Mouse (Mus musculus) 3T3-L1 (cell line): ENCODE results near the gene Krt28.
A peak's percentile ranks its signal among the peaks of the same experiment; 100 is the strongest.

ENCODE experiments used
- DNase-seq: peaks from one replicate; pipeline ENCODE4 v3.0.0-alpha.2; 2015; ENCODE audit warnings: low read depth, low spot score

Gene Krt28

GRCm38 (mm10) chr11:99374803-99375202 is at the start of gene Krt28:
Krt28 (minus strand) TSS chr11:99374903.
- no peak for DNase-seq

DNA sequence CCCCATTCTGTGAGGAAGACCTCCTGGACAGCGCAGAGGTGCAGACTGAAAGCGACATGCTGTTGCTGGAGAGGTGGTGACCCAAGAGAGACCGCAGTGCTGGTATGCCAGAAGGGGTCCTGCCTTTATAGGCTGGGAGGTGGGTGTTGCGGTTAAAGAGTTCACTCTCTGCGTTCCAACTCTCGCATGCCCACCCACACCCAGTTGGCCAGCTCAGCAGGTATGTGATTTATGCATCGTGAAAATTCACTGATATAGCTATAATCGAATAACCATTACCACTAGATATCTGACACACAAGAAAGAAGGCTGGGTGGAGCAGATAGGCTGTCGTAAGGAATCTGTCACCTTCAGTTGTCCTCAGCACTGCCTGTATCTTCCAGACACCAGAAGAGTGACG is 47.5 kb upstream of the Krt28 start, which contains the start of gene Krt12:
Krt12 (minus strand) TSS at position 101 of the 400 bp plus-strand sequence.
- DNase-seq, result no peak

DNA sequence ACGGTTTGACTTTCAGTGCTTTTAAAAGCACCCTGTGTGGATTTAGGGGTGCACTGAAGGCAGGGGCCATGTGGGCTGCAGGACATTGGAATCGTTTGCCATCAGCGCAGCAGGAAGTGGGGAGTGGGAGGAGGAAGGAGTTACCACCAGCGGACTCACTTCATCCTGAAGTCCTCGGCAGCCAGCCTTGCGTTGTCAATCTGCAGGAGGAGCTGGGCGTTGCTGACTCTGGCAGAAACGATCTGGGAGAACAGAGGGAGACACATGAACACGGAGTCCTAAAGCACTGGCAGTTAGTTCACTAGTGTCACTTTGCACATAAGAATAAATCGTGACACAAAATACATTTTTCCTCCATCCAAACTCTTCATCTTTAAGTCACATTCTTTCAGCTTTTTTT is 45.9 kb upstream of the Krt28 start:
- DNase-seq, result no peak

DNA sequence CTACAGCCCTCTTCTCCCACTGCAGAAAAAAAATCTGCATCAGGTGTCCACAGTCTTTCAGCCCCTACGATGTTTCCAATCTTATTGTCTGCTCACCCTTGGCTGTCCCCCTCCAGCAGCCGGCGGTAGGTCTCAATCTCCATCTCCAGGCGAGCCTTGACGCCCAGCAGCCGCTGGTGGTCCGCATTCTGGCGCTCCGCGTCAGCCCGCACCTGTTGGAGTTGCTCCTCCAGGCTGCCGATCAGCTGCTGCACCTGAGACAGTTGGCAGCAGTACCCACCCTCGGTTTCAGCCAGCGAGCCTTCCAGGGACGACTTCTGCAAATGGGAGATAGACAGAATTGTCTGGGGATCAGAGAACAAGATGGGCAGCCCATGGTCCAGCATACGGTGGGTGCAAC is 43.1 kb upstream of the Krt28 start:
- DNase-seq, result no peak

- DNase-seq, result no peak
Observed at GRCm38 (mm10) chr11:99416902-99417301, 42.2 kb upstream of the Krt28 start.

- DNase-seq, result no peak
Observed at GRCm38 (mm10) chr11:99414463-99415147, 39.9 kb upstream of the Krt28 start.

GRCm38 (mm10) chr11:99413247-99413646 is 38.5 kb upstream of the Krt28 start:
- peak; percentile 74 for DNase-seq

DNA sequence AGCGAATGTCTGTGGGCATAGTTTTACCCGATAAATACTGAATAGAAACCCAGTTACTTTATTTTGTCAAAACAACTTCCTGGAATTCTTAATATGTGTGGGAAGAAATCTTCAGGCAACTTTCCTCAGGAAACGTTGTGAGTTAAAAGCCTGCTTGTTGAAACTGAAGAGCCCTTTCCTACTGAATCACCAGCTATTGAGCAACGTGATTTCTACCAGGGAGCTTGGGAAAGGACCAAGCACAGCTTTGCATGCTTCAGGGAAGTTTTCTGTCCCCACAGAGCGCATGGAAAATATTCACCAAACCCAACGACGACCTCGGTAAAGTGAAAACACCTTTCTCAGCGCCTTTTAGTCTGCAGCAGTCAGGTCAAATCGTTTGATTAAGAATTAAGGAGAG is 31.5 kb upstream of the Krt28 start:
- DNase-seq, result no peak

- DNase-seq, result no peak
Observed at GRCm38 (mm10) chr11:99399956-99400549, 25.4 kb upstream of the Krt28 start.

- no peak for DNase-seq
Observed at GRCm38 (mm10) chr11:99398832-99399231, 24.1 kb upstream of the Krt28 start.

GRCm38 (mm10) chr11:99398084-99398483 is 23.4 kb upstream of the Krt28 start:
- no peak for DNase-seq

- no peak for DNase-seq
Observed at GRCm38 (mm10) chr11:99396661-99397060, 22.0 kb upstream of the Krt28 start.

- no peak for DNase-seq
Observed at GRCm38 (mm10) chr11:99396034-99396433, 21.3 kb upstream of the Krt28 start.

DNA sequence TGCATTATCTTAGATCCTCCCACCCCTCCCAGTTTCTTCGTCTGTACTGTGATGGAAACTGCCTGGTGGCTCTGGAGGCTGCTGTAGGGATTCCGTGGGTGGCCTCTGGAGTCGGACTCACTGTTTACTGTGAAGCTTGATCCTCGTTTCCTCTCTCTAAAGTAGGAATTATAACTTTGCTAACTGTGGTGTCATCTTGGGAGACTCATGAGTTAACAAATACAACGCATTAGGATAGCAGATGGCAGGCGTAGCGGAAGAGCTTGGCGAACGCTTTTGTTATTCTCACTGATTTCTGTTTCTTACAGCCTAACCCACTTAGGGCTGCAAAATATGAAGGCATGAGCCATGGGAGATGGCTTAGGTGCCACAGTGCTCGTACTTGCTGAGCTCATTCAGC is 17.8 kb upstream of the Krt28 start:
- no peak for DNase-seq

DNA sequence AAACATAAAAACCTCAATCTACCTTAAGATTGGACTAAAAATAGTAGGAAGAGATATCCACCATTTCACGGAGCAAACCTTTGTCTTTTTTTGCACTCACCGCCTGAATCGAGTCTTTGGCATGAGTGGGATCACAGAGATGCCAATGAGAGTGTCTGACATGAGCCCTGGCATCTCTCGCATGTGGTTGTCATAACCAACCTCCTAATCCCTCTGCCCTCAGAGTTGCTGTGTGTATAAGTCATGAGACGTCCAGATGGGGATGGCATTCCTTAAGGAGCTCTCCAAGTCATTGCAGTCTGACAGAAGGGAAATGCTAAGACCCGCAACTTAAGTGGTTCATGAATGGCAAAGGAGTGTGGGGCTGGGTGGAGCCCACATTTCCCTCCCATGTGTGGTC is 16.7 kb upstream of the Krt28 start:
- DNase-seq, result no peak

DNA sequence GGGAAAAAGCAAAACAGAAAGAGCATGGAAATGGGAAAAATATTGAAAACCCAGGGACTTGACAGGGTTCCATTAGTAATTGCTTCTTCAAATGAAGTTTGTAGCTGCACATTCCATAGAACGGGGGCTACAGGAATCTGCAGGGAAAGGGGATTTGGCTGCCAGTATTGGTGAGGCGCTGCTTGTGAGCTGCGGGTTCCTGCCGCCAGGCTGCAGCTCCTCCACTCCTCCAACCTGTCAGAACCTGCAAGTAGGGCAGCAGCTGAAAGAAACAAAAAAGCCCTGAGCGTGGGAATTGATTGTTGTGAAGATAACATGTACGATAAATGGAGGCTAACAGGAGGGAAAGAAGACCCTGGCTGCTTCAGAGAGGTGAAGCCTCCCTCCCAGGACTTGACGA is 16.2 kb upstream of the Krt28 start:
- DNase-seq, result no peak

GRCm38 (mm10) chr11:99389264-99389663 is 14.6 kb upstream of the Krt28 start, which contains the start of gene Krt10:
Krt10 (minus strand) TSS chr11:99389364.
- DNase-seq, result no peak

GRCm38 (mm10) chr11:99388661-99389060 is 14.0 kb upstream of the Krt28 start:
- DNase-seq, result no peak

DNA sequence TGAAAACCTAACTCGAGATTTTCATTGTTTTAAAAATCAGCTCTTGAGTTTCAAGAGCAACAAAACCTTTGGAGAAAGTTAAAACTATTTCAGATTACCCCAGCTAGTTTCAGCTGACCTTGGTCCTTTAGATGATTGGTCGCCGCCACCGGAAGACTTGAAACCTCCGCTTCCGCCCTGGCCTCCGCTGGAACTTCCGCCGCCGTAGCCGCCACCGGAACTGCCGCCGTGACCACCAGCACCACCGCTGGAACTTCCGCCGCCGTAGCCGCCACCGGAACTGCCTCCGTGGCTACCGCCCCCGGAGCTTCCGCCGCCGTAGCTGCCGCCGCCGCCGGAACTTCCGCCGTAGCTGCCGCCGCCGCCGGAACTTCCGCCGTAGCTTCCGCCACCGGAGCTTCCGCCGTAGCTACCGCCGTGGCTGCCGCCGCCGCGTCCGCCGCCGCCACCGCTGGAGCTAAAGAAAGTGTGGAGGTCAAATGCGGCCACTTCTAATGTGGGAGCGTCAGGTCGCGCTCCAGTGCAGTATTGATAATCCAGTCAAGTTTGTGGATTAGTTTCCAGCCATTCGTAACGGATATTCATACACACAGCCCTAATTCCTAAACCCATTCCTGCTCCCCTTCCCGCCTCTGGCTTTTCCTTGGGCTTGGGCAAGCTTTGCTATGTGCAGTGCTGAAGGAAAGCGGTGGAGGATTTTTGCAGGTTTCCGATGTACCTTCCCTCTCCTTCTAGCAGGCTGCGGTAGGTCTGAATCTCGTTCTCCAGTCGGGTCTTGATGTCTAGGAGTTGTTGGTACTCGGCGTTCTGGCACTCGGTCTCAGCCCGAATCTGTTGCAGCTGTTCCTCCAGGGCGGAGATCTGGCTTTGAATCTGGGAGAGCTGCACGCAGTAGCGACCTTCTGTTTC is 11.4 kb upstream of the Krt28 start:
- peak; percentile 87 for DNase-seq

DNA sequence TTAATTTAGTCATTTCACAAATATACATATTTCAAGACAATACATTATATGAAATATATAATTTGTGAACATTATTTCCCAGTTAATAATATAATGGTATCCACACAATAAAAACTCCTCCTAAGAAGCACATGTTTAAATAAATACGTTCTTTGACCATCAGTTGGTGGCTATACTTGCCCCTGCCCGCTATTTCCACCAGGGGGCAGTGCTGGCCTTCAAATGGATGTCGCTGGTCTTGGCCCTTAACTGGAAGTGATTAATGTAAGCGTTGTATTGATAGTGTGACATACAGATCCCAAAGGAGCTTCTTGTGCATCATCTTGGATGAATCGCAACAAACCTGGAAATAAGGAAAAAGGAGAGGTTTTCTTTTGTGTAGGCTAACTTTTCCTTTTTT is 4.9 kb upstream of the Krt28 start:
- peak; percentile 86 for DNase-seq

- DNase-seq, result no peak
Observed at GRCm38 (mm10) chr11:99369853-99370451, 4.8 kb downstream of the Krt28 start.

DNA sequence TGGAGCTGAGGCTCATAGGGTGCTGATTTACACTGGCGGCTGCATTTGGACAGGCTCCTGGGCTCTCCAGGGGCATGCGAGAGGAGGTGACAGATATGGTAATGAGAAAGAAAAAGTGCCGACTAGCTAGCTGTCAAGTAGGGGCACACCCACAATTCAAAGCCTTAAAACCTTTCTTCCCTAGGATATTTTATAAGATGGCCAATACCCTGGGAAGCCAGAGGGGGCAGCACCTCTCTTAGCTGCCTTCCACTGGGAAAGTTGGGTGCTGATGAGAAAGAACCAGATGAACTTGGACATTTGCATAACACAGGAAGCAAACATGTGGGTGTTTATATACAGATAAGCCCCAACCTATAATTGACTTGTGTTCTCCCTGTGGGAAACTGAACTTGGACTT is 5.5 kb downstream of the Krt28 start:
- peak; percentile 51 for DNase-seq
